Mouse (Mus musculus) R1 (cell line): Measurements from ENCODE around the gene Crisp1.

ENCODE experiments used
- DNase-seq: peaks from one replicate; pipeline ENCODE4 v3.0.0-alpha.2; 2018; ENCODE audit warnings: low read depth, low spot score

Gene Crisp1

DNA sequence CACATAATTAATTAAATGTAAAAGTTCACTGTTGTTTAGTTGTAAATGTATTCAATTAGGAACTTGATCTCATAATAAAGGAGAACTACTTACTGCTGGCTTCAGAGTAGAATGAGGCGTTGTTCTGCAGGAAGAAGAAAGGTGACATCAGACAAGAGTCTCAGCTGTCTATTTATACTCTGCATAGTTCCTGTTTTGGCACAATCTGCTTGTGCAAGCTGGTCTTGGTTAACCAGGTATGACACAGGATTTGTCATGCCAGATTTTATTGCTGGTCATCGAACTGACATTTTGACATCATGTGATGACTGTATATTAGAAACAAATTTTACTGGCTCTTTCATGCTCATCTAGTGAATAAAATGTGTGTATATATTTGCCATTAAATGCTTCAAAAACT, at the start of gene Crisp1:
Gene Crisp1, minus strand, starts transcription at position 146 of the 400 bp plus-strand sequence.
- no peak for DNase-seq

DNA sequence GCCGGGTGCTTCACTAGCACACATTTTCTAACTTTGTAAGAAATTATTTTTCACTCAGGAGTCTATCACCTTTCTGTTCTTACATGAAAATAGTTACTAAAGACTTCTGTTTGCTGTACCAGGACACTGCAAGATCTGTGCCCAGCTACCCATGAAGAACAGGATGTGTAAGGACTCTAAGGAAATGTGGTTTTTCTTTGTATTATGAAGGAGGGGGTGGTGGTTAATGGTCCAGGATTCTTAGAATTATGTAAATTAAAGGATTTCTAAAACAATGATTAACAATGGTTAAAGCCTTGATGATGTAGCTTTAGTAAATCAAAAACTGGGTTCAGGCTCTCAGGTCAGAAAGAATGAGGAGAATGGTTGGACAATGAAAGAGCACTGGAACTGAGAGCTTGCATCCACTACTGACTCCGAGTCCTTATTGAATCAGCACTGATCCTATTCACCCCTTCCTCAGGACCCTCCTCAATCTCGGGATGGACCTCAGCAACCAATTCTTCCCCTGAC, 23.5 kb upstream of the Crisp1 start:
- DNase-seq: no peak

DNA sequence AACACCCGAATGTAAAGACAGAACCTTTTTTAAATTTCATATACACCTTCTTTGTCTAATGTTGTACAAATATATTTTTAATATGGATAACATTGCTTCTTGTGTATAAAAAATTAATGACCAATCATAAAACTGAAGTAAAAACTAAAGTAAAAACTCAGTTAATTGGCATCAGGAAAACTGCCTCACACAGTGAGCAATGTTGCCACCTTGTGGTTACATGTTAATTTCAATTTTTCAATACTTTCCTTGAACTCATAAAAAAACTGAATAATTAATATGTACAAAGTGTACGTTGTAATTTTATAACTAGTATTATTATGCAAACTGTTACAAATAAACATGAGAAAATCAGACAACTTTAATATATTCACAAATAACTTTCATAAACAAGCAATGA, 33.6 kb downstream of the Crisp1 start:
- DNase-seq: no peak

DNA sequence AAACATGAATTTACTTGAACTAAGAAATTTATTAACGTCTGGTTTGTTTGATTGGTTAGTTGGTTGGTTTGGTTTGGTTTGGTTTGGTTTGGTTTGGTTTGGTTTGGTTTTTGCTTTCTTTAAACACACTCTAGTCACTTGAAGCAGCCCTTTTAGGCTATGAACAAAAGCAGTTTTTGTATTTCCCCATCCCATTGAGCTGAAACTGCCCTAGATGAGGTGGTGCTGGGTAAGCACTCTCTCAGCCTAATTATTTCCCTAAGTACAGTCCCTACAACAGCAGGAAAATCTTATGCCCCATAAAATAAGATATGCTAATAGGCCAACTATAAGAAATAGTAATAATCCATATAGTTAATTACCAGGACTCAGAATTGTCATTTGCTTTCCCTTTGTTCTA, 43.5 kb downstream of the Crisp1 start:
- no peak for DNase-seq

DNA sequence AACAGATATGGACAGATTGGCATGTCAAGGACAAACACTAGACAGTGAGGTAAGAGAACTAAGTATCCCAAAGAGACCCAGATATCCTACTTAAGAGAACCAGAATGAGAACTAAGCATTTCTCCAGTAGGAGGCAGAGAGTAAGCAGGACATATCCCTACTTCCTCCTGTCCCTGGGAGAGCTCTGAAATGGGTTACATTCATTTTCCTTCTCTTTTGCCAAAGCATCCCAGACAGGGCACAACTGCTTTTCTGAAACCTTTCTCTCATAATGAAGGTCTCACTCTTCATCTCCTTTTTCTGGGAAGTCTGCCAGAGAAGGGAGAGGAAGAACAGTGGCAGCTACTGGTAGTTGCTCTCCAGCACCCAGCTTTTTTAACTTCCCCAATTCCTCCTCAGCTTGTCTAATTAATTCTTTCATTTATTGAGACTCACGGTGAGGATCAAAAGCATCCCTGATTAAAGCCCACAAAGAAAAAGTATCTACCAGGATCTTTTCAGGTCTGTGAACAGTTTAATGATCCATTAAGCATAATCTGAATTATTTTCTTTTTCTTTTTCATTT, 44.0 kb downstream of the Crisp1 start:
- DNase-seq: no peak

DNA sequence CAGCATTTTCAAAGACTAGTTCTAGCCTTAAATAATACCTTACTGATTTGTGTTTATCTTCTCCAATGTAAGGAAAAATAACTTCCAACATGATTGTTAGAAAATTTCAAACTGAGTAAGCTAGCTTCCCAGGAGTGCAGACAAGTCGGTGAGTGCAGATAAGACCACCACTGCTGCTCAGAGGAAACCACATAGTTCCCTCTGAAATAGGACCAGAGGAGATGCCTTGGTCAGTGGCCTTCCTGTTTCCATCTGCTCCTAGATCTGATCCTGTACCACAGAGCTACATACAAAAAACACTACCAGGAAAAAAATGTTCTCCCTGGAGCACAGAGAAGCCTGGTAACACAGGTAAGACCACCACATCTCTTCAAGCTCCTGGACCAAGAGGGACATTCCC, 66.5 kb downstream of the Crisp1 start:
- no peak for DNase-seq
